Mouse (Mus musculus): Measurements from ENCODE around the gene Ces2f. TPM values are rescaled to one million over a fixed set of nuclear protein-coding genes. Genes with fewer than 3 reads are reported as not detected.
"Not testable (repeated sequence)": the region's sequence is repeated elsewhere in the genome, so short reads cannot be mapped to it uniquely, and the experiment has no call there.

Ces2f gene
- polyA plus RNA-seq (2014; fragmentation: Nextera tagmentation; extraction: Ambion mirVana): not detected in 2 replicates

DNA sequence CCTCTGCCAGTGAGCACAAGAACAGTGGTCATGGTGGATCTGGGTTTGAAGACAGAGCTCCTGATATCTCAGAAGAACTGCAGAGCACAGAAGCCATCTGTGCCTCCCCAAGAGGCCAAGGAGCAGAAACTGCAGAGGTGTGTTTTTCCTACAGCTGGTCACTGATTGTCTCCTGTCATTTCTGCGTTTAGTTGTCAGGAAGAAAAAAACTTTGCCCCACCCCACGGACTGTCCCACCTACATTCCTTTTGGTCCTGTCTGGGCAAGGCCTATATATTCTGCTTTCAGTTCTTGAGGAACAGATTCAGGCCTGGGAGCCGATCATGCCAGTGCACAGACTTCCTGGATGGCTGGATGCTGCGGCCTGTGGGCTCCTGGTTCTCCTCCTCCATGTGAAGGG is at the start of gene Ces2f:
Gene Ces2f (plus strand): TSS at position 301 of the 400 bp plus-strand sequence.
- 81% methylated on average over 4 of the region's 4 CpGs for WGBS
- no peak within 1 kb of the TSS for H3K4me2 ChIP-seq (replicated peaks; ENCODE audit: low read depth, low read length)

DNA sequence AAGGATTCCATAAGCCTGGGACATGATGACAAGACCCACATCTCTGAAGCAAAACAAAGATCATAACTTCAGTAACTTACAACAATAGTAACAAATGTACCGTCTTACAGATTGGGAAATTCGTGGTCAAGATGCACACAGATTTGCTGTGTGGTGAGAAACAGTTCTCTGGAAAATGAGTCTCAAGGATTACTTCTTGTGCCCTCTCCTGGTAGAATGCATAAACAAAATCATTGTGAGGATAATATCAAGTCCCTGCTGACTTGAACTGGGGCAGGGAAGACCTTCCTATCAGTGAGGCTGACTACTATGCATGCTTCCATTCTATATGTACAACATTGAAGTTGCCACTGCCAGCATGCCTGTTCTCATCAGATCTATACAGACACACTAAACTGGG is 45.4 kb upstream of the Ces2f start:
- no peaks in the 10 kb centered on the region for H3K36me3 ChIP-seq (ENCODE audit: control insufficient read depth, insufficient read depth, low read length)
- no peaks in the 10 kb centered on the region for H3K4me1 ChIP-seq (ENCODE audit: control insufficient read depth, insufficient read depth, low read length)
- H3K9ac ChIP-seq (replicated peaks; ENCODE audit: low read depth, low read length): no peak overlapping the region
- no peak overlapping the region for H3K4me3 ChIP-seq (ENCODE audit: low read depth, low read length)
- no peaks in the 10 kb centered on the region for H3K27me3 ChIP-seq (ENCODE audit: control insufficient read depth, insufficient read depth, low read length)
- ATAC-seq (ENCODE audit: insufficient number of reproducible peaks, insufficient read depth, low FRiP score, low read depth): no peak
- WGBS: 78% methylated on average over 2 of the region's 2 CpGs
- H3K4me2 ChIP-seq (replicated peaks; ENCODE audit: low read depth, low read length): no peak overlapping the region
- no peak overlapping the region for H3K27ac ChIP-seq (ENCODE audit: low read length)
- no peaks in the 10 kb centered on the region for H3K9me3 ChIP-seq (ENCODE audit: control insufficient read depth, low read depth, low read length)

More for the DNA sequence above, at the start of gene Ces2f:
- Histone ChIP-seq H3K9me3 (ENCODE audit: control insufficient read depth, low read depth, low read length) (no peaks in the 10 kb centered on the region), H3K27me3 (ENCODE audit: control insufficient read depth, insufficient read depth, low read length) (no peaks in the 10 kb centered on the region), H3K36me3 (ENCODE audit: control insufficient read depth, insufficient read depth, low read length) (no peaks in the 10 kb centered on the region), H3K4me1 (ENCODE audit: control insufficient read depth, insufficient read depth, low read length) (no peaks in the 10 kb centered on the region), H3K4me3 (ENCODE audit: low read depth, low read length) (no peak within 1 kb of the TSS), H3K27ac (ENCODE audit: low read length) (no peak within 1 kb of the TSS), H3K9ac (replicated peaks; ENCODE audit: low read depth, low read length) (no peak within 1 kb of the TSS)
- no peak for ATAC-seq (ENCODE audit: insufficient number of reproducible peaks, insufficient read depth, low FRiP score, low read depth)

DNA sequence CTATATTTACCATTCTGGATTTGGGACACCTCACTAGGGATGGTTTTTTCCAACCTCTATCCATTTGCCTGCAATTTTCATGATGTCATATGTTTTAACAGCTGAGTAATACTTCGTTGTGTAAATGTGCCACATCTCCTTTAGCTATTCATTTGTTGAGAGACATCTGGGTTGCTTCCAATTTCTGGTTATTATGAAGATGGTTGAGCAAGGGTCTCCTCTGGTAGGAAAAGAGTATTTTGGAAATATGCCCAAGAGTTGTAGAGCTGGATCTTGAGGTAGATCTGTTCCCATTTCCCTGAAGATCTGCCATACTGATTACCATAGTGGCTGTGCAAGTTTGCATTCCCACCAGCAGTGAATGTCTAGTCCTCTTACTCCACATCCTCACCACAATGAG is 40.0 kb upstream of the Ces2f start:
- Histone ChIP-seq H3K27me3 (ENCODE audit: control insufficient read depth, insufficient read depth, low read length) (no peaks in the 10 kb centered on the region), H3K36me3 (ENCODE audit: control insufficient read depth, insufficient read depth, low read length) (no peaks in the 10 kb centered on the region), H3K9me3 (ENCODE audit: control insufficient read depth, low read depth, low read length) (no peaks in the 10 kb centered on the region), H3K4me1 (ENCODE audit: control insufficient read depth, insufficient read depth, low read length) (no peaks in the 10 kb centered on the region), H3K9ac (replicated peaks; ENCODE audit: low read depth, low read length) (no peak overlapping the region), H3K4me3 (ENCODE audit: low read depth, low read length) (no peak overlapping the region), H3K27ac (ENCODE audit: low read length) (no peak overlapping the region), H3K4me2 (replicated peaks; ENCODE audit: low read depth, low read length) (no peak overlapping the region)
- WGBS: 66% methylated on average over 1 of the region's 1 CpGs
- no peak for ATAC-seq (ENCODE audit: insufficient number of reproducible peaks, insufficient read depth, low FRiP score, low read depth)

DNA sequence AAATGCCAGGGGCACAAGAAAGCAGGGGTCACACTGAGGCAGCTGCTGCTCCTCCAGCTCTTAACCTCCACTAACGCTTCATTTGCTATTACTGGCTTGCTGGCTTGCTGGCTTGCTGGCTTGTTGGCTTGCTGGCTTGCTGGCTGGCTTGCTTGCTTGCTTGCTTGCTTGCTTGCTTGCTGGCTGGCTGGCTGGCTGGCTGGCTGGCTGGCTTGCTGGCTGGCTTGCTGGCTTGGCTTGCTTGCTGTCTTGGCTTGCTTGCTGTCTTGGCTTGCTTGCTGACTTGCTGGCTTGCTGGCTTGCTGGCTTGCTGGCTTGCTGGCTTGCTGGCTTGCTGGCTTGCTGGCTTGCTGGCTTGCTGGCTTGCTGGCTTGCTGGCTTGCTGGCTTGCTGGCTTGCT is 38.1 kb upstream of the Ces2f start:
- not testable (repeated sequence) for H3K27me3 ChIP-seq (ENCODE audit: control insufficient read depth, insufficient read depth, low read length); H3K4me1 ChIP-seq (ENCODE audit: control insufficient read depth, insufficient read depth, low read length); H3K9me3 ChIP-seq (ENCODE audit: control insufficient read depth, low read depth, low read length); H3K4me3 ChIP-seq (ENCODE audit: low read depth, low read length); H3K36me3 ChIP-seq (ENCODE audit: control insufficient read depth, insufficient read depth, low read length); H3K27ac ChIP-seq (ENCODE audit: low read length); ATAC-seq (ENCODE audit: insufficient number of reproducible peaks, insufficient read depth, low FRiP score, low read depth); H3K9ac ChIP-seq (replicated peaks; ENCODE audit: low read depth, low read length); H3K4me2 ChIP-seq (replicated peaks; ENCODE audit: low read depth, low read length)
- 61% methylated on average over 1 of the region's 1 CpGs for WGBS

DNA sequence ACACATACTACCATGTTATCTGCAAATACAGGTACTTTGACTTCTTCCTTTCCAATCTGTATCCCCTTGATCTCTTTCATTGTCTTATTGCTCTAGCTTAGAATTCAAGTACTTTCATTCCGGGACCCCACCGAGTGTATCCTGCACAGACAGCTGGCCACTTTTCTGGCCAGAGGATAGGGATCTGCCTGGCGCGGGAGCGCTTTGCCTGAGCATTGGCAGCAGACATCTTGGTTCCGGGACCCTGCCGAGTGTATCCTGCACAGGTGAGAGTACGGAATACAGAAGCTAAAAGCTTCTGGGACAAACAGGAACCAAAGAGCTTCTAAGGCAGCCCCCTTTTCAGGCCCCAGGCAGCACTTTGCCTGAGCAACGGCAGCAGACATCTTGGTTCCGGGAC is 37.5 kb upstream of the Ces2f start:
- 93% methylated on average over 10 of the region's 10 CpGs for WGBS
- H3K4me3 ChIP-seq (ENCODE audit: low read depth, low read length); H3K27me3 ChIP-seq (ENCODE audit: control insufficient read depth, insufficient read depth, low read length); H3K9me3 ChIP-seq (ENCODE audit: control insufficient read depth, low read depth, low read length); H3K36me3 ChIP-seq (ENCODE audit: control insufficient read depth, insufficient read depth, low read length); H3K4me1 ChIP-seq (ENCODE audit: control insufficient read depth, insufficient read depth, low read length); H3K27ac ChIP-seq (ENCODE audit: low read length); H3K4me2 ChIP-seq (replicated peaks; ENCODE audit: low read depth, low read length); H3K9ac ChIP-seq (replicated peaks; ENCODE audit: low read depth, low read length); ATAC-seq (ENCODE audit: insufficient number of reproducible peaks, insufficient read depth, low FRiP score, low read depth): not testable (repeated sequence)

GRCm38 (mm10) chr8:104925972-104926596 is 21.1 kb upstream of the Ces2f start, which contains the start of gene Ces2e:
TSS of gene Ces2e (plus strand) at chr8:104926260.
- Histone ChIP-seq H3K27me3 (ENCODE audit: control insufficient read depth, insufficient read depth, low read length) (no peaks in the 10 kb centered on the region), H3K4me3 (ENCODE audit: low read depth, low read length) (no peak within 1 kb of the TSS), H3K27ac (ENCODE audit: low read length) (no peak within 1 kb of the TSS), H3K4me2 (replicated peaks; ENCODE audit: low read depth, low read length) (no peak within 1 kb of the TSS), H3K9ac (replicated peaks; ENCODE audit: low read depth, low read length) (no peak within 1 kb of the TSS), H3K4me1 (ENCODE audit: control insufficient read depth, insufficient read depth, low read length) (no peaks in the 10 kb centered on the region), H3K9me3 (ENCODE audit: control insufficient read depth, low read depth, low read length) (no peaks in the 10 kb centered on the region), H3K36me3 (ENCODE audit: control insufficient read depth, insufficient read depth, low read length) (no peaks in the 10 kb centered on the region)
- 65% methylated on average over 5 of the region's 5 CpGs for WGBS
- ATAC-seq (ENCODE audit: insufficient number of reproducible peaks, insufficient read depth, low FRiP score, low read depth): no peak

DNA sequence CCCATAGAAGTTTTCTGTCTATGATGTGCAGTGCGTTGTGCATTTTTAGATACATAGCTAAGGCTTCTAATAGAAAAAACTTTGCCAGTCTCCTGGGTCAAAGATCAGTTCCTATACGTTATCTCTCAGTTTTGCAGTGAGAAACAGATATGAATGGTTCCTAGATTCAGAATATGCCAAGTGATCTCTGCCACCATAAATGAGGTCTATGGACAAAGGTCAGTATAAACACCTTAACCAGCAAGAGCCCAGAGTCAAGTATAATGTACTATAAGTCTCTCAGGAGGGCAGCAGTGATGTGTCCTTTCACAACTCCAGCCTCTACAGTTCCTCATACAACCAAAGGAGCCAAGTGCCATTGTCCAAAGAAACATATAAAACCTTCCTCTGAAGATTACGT is 19.9 kb upstream of the Ces2f start:
- ATAC-seq (ENCODE audit: insufficient number of reproducible peaks, insufficient read depth, low FRiP score, low read depth): no peak
- no peak overlapping the region for H3K27ac ChIP-seq (ENCODE audit: low read length)
- no peak overlapping the region for H3K9ac ChIP-seq (replicated peaks; ENCODE audit: low read depth, low read length)
- no peaks in the 10 kb centered on the region for H3K27me3 ChIP-seq (ENCODE audit: control insufficient read depth, insufficient read depth, low read length)
- WGBS: 84% methylated on average over 3 of the region's 3 CpGs
- no peaks in the 10 kb centered on the region for H3K36me3 ChIP-seq (ENCODE audit: control insufficient read depth, insufficient read depth, low read length)
- H3K9me3 ChIP-seq (ENCODE audit: control insufficient read depth, low read depth, low read length): no peaks in the 10 kb centered on the region
- no peak overlapping the region for H3K4me3 ChIP-seq (ENCODE audit: low read depth, low read length)
- H3K4me1 ChIP-seq (ENCODE audit: control insufficient read depth, insufficient read depth, low read length): no peaks in the 10 kb centered on the region
- H3K4me2 ChIP-seq (replicated peaks; ENCODE audit: low read depth, low read length): no peak overlapping the region

- H3K4me1 ChIP-seq (ENCODE audit: control insufficient read depth, insufficient read depth, low read length): no peaks in the 10 kb centered on the region
- 77% methylated on average over 2 of the region's 2 CpGs for whole genome bisulfite sequencing
- H3K9me3 ChIP-seq (ENCODE audit: control insufficient read depth, low read depth, low read length): no peaks in the 10 kb centered on the region
- no peaks in the 10 kb centered on the region for H3K36me3 ChIP-seq (ENCODE audit: control insufficient read depth, insufficient read depth, low read length)
- no peak overlapping the region for H3K9ac ChIP-seq (replicated peaks; ENCODE audit: low read depth, low read length)
- H3K27ac ChIP-seq (ENCODE audit: low read length): no peak overlapping the region
- no peaks in the 10 kb centered on the region for H3K27me3 ChIP-seq (ENCODE audit: control insufficient read depth, insufficient read depth, low read length)
- H3K4me2 ChIP-seq (replicated peaks; ENCODE audit: low read depth, low read length): no peak overlapping the region
- H3K4me3 ChIP-seq (ENCODE audit: low read depth, low read length): no peak overlapping the region
- no peak for ATAC-seq (ENCODE audit: insufficient number of reproducible peaks, insufficient read depth, low FRiP score, low read depth)
These were observed 2.5 kb upstream of the Ces2f start for GRCm38 (mm10) chr8:104944665-104945064.

DNA sequence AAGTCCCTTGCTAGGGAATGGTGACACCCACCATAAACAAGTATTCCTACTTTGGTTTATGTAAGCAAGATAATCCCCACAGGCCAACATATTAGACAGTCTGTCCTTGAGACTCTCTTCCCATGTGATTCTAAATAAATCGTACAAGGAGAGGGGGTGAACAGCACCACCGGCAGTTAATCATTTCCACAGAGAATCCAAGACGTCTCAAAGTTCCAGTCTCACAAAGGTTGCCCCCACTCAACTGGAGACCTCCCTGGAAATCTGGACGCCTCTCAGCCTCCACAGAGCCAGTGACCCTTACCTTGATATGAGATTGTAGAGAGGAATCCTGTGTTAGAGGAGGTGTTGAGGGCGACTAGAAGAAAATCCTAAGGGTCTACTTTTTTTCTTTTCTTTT is 1.9 kb downstream of the Ces2f start:
- WGBS: 73% methylated on average over 5 of the region's 5 CpGs

More for the DNA sequence above, 1.9 kb downstream of the Ces2f start:
- H3K4me2 ChIP-seq (replicated peaks; ENCODE audit: low read depth, low read length): no peak overlapping the region
- H3K9ac ChIP-seq (replicated peaks; ENCODE audit: low read depth, low read length): no peak overlapping the region
- no peak for ATAC-seq (ENCODE audit: insufficient number of reproducible peaks, insufficient read depth, low FRiP score, low read depth)
- no peaks in the 10 kb centered on the region for H3K36me3 ChIP-seq (ENCODE audit: control insufficient read depth, insufficient read depth, low read length)
- no peaks in the 10 kb centered on the region for H3K9me3 ChIP-seq (ENCODE audit: control insufficient read depth, low read depth, low read length)
- no peak overlapping the region for H3K27ac ChIP-seq (ENCODE audit: low read length)
- no peaks in the 10 kb centered on the region for H3K4me1 ChIP-seq (ENCODE audit: control insufficient read depth, insufficient read depth, low read length)
- no peaks in the 10 kb centered on the region for H3K27me3 ChIP-seq (ENCODE audit: control insufficient read depth, insufficient read depth, low read length)
- H3K4me3 ChIP-seq (ENCODE audit: low read depth, low read length): no peak overlapping the region
